ENCODE assay signal across 7 mouse cellular contexts in the genomic region with DNA sequence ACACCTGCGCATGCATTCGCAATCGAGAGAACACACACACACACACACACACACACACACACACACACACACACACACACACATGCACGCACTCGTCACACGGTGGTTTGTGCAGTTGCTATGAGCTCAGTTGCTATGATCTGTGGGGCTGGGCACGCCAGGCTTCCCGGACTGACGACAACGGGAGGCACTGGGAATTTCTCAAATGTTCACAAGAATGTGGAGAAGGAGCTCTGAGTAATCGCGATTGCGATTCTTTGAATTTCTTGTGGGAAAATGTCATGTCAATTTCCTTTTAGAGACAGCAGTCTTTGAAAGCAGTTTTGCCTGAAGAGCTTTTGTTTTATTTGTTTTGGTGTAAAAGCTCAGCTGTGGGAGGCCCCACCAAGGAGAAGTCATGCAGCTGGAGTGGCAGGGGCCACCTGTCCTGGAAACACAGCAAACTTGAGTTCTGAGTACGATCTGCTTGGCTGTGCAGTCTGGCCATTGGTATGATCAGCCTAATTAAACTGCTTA. TPM values are rescaled to one million over a fixed set of nuclear protein-coding genes. Genes with fewer than 3 reads are reported as not detected.
DNase-seq lines count a peak whose midpoint lies in the region; ATAC-seq and TF ChIP-seq lines count a peak whose summit lies in the region.

No protein-coding gene starts in this region.

- peak; percentile 36 for DNase-seq in left cerebral cortex, postnatal 4 days
- DNase-seq in left cerebral cortex, adult 11 months (ENCODE audit: low spot score): no peak
- peak; percentile 83 for DNase-seq in NIH3T3 (ENCODE audit: low read depth)
- DNase-seq in kidney, postnatal 0 days (ENCODE audit: low spot score): peak; percentile 66
- DNase-seq in testis, postnatal 10 days (ENCODE audit: low spot score): no peak

- H3K4me2 ChIP-seq in embryonic facial prominence, embryonic 12.5 days (replicated peaks): no peak overlapping the region
- peak overlapping the region; percentile 45 for H3K4me2 ChIP-seq in kidney, postnatal 0 days (ENCODE audit: low read length)
- H3K4me2 ChIP-seq in myocyte (ENCODE audit: low read depth): peak overlapping the region; percentile 100

- H3K36me3 ChIP-seq in embryonic facial prominence, embryonic 12.5 days: no peaks in the 10 kb centered on the region
- H3K36me3 ChIP-seq in kidney, postnatal 0 days (ENCODE audit: insufficient read depth, low read length): no peaks in the 10 kb centered on the region
- H3K36me3 ChIP-seq in myocyte (ENCODE audit: control insufficient read depth, insufficient read depth): no peaks in the 10 kb centered on the region

- H3K9ac ChIP-seq in embryonic facial prominence, embryonic 12.5 days: no peak overlapping the region
- no peak overlapping the region for H3K9ac ChIP-seq in kidney, postnatal 0 days (ENCODE audit: low read depth, low read length)

- peak overlapping the region; percentile 80 for H3K27ac ChIP-seq in embryonic facial prominence, embryonic 12.5 days
- H3K27ac ChIP-seq in kidney, postnatal 0 days: peak overlapping the region; percentile 76; the same call in 1 of the 2 replicates

- no peak for TF ChIP-seq CTCF in kidney, postnatal 0 days (IDR thresholded peaks at IDR 0.05; ENCODE audit: low read depth)

- ATAC-seq in embryonic facial prominence, embryonic 12.5 days (ENCODE audit: insufficient number of reproducible peaks, insufficient read depth, low FRiP score, low TSS enrichment): no peak
- ATAC-seq in kidney, postnatal 0 days (replicated peaks; ENCODE audit: low FRiP score, low read depth): no peak

- H3K9me3 ChIP-seq in embryonic facial prominence, embryonic 12.5 days: no peaks in the 10 kb centered on the region
- no peaks in the 10 kb centered on the region for H3K9me3 ChIP-seq in kidney, postnatal 0 days (replicated peaks; ENCODE audit: low read length)

- peak; percentile 10 for TF ChIP-seq POLR2A in myocyte (IDR thresholded peaks at IDR 0.05; ENCODE audit: insufficient read length, low read depth)

- peaks cover 43% of the 10 kb centered on the region for H3K4me1 ChIP-seq in embryonic facial prominence, embryonic 12.5 days
- H3K4me1 ChIP-seq in kidney, postnatal 0 days (replicated peaks; ENCODE audit: insufficient read depth, low read length): peaks cover 41% of the 10 kb centered on the region

- H3ac ChIP-seq in myocyte (ENCODE audit: control insufficient read depth, insufficient read length): no peak overlapping the region

- no peaks in the 10 kb centered on the region for H3K79me2 ChIP-seq in myocyte (ENCODE audit: control insufficient read depth, insufficient read depth)

- no peak overlapping the region for H3K4me3 ChIP-seq in embryonic facial prominence, embryonic 12.5 days
- no peak overlapping the region for H3K4me3 ChIP-seq in kidney, postnatal 0 days (replicated peaks; ENCODE audit: low read depth, low read length)
- peak overlapping the region; percentile 30 for H3K4me3 ChIP-seq in myocyte

- intact Hi-C loops in left cerebral cortex, postnatal 4 days (cut with DNase I): no loop called here

- H3K27me3 ChIP-seq in embryonic facial prominence, embryonic 12.5 days: no peaks in the 10 kb centered on the region
- no peaks in the 10 kb centered on the region for H3K27me3 ChIP-seq in kidney, postnatal 0 days (ENCODE audit: insufficient read depth, low read length)
- no peaks in the 10 kb centered on the region for H3K27me3 ChIP-seq in myocyte (ENCODE audit: control insufficient read depth, insufficient read depth, insufficient read length)

- WGBS in embryonic facial prominence, embryonic 12.5 days: 57% methylated on average over 14 of the region's 14 CpGs
- 23% methylated on average over 14 of the region's 14 CpGs for WGBS in kidney, postnatal 0 days

TF ChIP-seq in myocyte, 11 proteins besides CTCF, POLR2A, EP300 and RAD21:
- TF ChIP-seq MYOD1 (IDR thresholded peaks at IDR 0.05; ENCODE audit: control insufficient read depth in 1 of 3, insufficient read length in 2 of 3, low read depth in 2 of 3): peak; percentile 43 to 73 (median 60)
- no peak for TF ChIP-seq E2F4 (IDR thresholded peaks at IDR 0.05; ENCODE audit: insufficient read depth)
- TF ChIP-seq MYOG (IDR thresholded peaks at IDR 0.05; ENCODE audit: control insufficient read depth in 1 of 3, insufficient read depth in 1 of 3, insufficient read length in 2 of 3, low read depth in 2 of 3): peak in 2 of 3 experiments; percentile 78 to 91
- no peak for TF ChIP-seq REST (IDR thresholded peaks at IDR 0.05; ENCODE audit: insufficient read depth, insufficient read length)
- TF ChIP-seq USF1 (IDR thresholded peaks at IDR 0.05; ENCODE audit: low read depth): no peak
- no peak for TF ChIP-seq SRF (IDR thresholded peaks at IDR 0.05; ENCODE audit: control insufficient read depth, insufficient read length, low read depth)
- TF ChIP-seq TCF12 (IDR thresholded peaks at IDR 0.05; ENCODE audit: insufficient read depth, poor library complexity, severe bottlenecking): peak; percentile 42

RNA-seq across cellular contexts. Expression of a gene that starts 27.5 kb away (rescaled TPM):
- total RNA-seq in left cerebral cortex, postnatal 4 days (2021): 10 to 100 TPM; 26.8 to 33.6 TPM
- 76.8 and 78.3 TPM in 2 replicates for polyA plus RNA-seq in embryonic facial prominence, embryonic 12.5 days (2016; fragmentation: Nextera tagmentation; extraction: Ambion mirVana)
- 73.1 and 82.7 TPM in 2 replicates for polyA plus RNA-seq in kidney, postnatal 0 days (2015; fragmentation: Nextera tagmentation; extraction: Ambion mirVana)
- polyA plus RNA-seq in myocyte (2012; fragmentation: generic; extraction: Trizol): 18.0 TPM

Comparison
In these comparisons a context has a peak if more than half of its experiments do, and no peak if none do; other contexts are left out.
1. DNase-seq: peak in left cerebral cortex, postnatal 4 days (single experiment), NIH3T3 (single experiment) and kidney, postnatal 0 days (single experiment); none in left cerebral cortex, adult 11 months (single experiment) and testis, postnatal 10 days (single experiment).